26 mouse cellular contexts compared by ENCODE assay signal in genomic region chr4:90211475-90211874, GRCm38 (mm10). TPM values are rescaled to one million over a fixed set of nuclear protein-coding genes. Genes with fewer than 3 reads are reported as not detected.
DNase-seq lines count a peak whose midpoint lies in the region; ATAC-seq and TF ChIP-seq lines count a peak whose summit lies in the region.
"Had no signal": no experiment of that assay in that cellular context is flagged by ENCODE, and none has a peak within 500 bp of the region (broad histone marks: within the 10 kb centered on the region; RNA-seq: fewer than 3 reads in every experiment).

No protein-coding gene starts in this region.

- H3K9me3 ChIP-seq in forebrain, embryonic 14.5 days (replicated peaks; ENCODE audit: control insufficient read depth, low read length) = no peaks in the 10 kb centered on the region
- no peaks in the 10 kb centered on the region for H3K9me3 ChIP-seq in forebrain, embryonic 10.5 days
- no peaks in the 10 kb centered on the region for H3K9me3 ChIP-seq in midbrain, embryonic 14.5 days (ENCODE audit: control insufficient read depth, low read length)
- H3K9me3 ChIP-seq in stomach, postnatal 0 days (ENCODE audit: control insufficient read depth, low read length) = no peaks in the 10 kb centered on the region
- H3K9me3 ChIP-seq in hindbrain, postnatal 0 days (ENCODE audit: low read length) = no peaks in the 10 kb centered on the region
- H3K9me3 ChIP-seq: embryonic facial prominence, embryonic 15.5 days; heart, embryonic 13.5 days; hindbrain, embryonic 12.5 days had no signal

- H3K36me3 ChIP-seq in forebrain, embryonic 14.5 days (ENCODE audit: control insufficient read depth, insufficient read depth, low read length) = no peaks in the 10 kb centered on the region
- H3K36me3 ChIP-seq in forebrain, embryonic 10.5 days (replicated peaks) = no peaks in the 10 kb centered on the region
- H3K36me3 ChIP-seq in midbrain, embryonic 14.5 days (ENCODE audit: control insufficient read depth, insufficient read depth, low read length) = no peaks in the 10 kb centered on the region
- no peaks in the 10 kb centered on the region for H3K36me3 ChIP-seq in stomach, postnatal 0 days (ENCODE audit: control insufficient read depth, insufficient read depth, low read length)
- H3K36me3 ChIP-seq in hindbrain, postnatal 0 days (ENCODE audit: insufficient read depth, low read length) = no peaks in the 10 kb centered on the region
- H3K36me3 ChIP-seq: embryonic facial prominence, embryonic 15.5 days; heart, embryonic 13.5 days; hindbrain, embryonic 12.5 days had no signal

- H3K27me3 ChIP-seq in forebrain, embryonic 14.5 days (replicated peaks; ENCODE audit: control insufficient read depth, insufficient read depth, low read length) = no peaks in the 10 kb centered on the region
- H3K27me3 ChIP-seq in forebrain, embryonic 10.5 days (ENCODE audit: poor library complexity, severe bottlenecking) = no peaks in the 10 kb centered on the region
- H3K27me3 ChIP-seq in midbrain, embryonic 14.5 days (ENCODE audit: control insufficient read depth, insufficient read depth, low read length) = no peaks in the 10 kb centered on the region
- no peaks in the 10 kb centered on the region for H3K27me3 ChIP-seq in stomach, postnatal 0 days (ENCODE audit: control insufficient read depth, insufficient read depth, low read length)
- no peaks in the 10 kb centered on the region for H3K27me3 ChIP-seq in hindbrain, postnatal 0 days (ENCODE audit: insufficient read depth, low read length)
- H3K27me3 ChIP-seq: CH12.LX; embryonic facial prominence, embryonic 15.5 days; heart, embryonic 13.5 days; hindbrain, embryonic 12.5 days had no signal

- H3K27ac ChIP-seq in forebrain, embryonic 14.5 days (ENCODE audit: low read depth, low read length) = no peak overlapping the region
- no peak overlapping the region for H3K27ac ChIP-seq in forebrain, embryonic 10.5 days
- no peak overlapping the region for H3K27ac ChIP-seq in midbrain, embryonic 14.5 days (replicated peaks; ENCODE audit: low read depth, low read length)
- H3K27ac ChIP-seq in stomach, postnatal 0 days (replicated peaks) = no peak overlapping the region
- no peak overlapping the region for H3K27ac ChIP-seq in hindbrain, postnatal 0 days
- H3K27ac ChIP-seq: embryonic facial prominence, embryonic 15.5 days; gastrocnemius, adult 2 months; heart, embryonic 13.5 days; hindbrain, embryonic 12.5 days had no signal

- H3K4me1 ChIP-seq in forebrain, embryonic 14.5 days (ENCODE audit: control insufficient read depth, insufficient read depth, low read length) = no peaks in the 10 kb centered on the region
- peaks cover 6% of the 10 kb centered on the region for H3K4me1 ChIP-seq in forebrain, embryonic 10.5 days
- H3K4me1 ChIP-seq in midbrain, embryonic 14.5 days (ENCODE audit: control insufficient read depth, insufficient read depth, low read length) = no peaks in the 10 kb centered on the region
- no peaks in the 10 kb centered on the region for H3K4me1 ChIP-seq in stomach, postnatal 0 days (replicated peaks; ENCODE audit: control insufficient read depth, insufficient read depth)
- no peaks in the 10 kb centered on the region for H3K4me1 ChIP-seq in hindbrain, postnatal 0 days (ENCODE audit: insufficient read depth, low read length)
- H3K4me1 ChIP-seq: embryonic facial prominence, embryonic 15.5 days; heart, embryonic 13.5 days; hindbrain, embryonic 12.5 days had no signal

- DNase-seq in forebrain, embryonic 14.5 days (ENCODE audit: low spot score) = peak; percentile 55
- no peak for DNase-seq in forebrain, embryonic 10.5 days (ENCODE audit: extremely low spot score, low spot score)
- peak; percentile 12 for DNase-seq in Muller cell, postnatal 12 days (ENCODE audit: inconsistent ontology term)
- peak; percentile 7 for DNase-seq in brain, adult 2 months (ENCODE audit: low read depth, low spot score)
- DNase-seq in midbrain, embryonic 14.5 days = peak; percentile 23
- no peak for DNase-seq in stomach, postnatal 0 days (ENCODE audit: low spot score)
- no peak for DNase-seq in hindbrain, postnatal 0 days (ENCODE audit: low spot score)
- DNase-seq: adrenal gland, adult 8-10 months; adrenal gland, postnatal 36 days; cerebellum, adult 11-12 months; cerebellum, adult 9-10 months; cerebellum, postnatal 36 days; gastrocnemius, adult 2 months; gastrocnemius, postnatal 25 days; heart, postnatal 4 days had no signal

- no peak for TF ChIP-seq EP300 in stomach, postnatal 0 days (optimal IDR thresholded peaks at IDR 0.05)

- H3K4me3 ChIP-seq in forebrain, embryonic 14.5 days (ENCODE audit: low read depth, low read length) = no peak overlapping the region
- no peak overlapping the region for H3K4me3 ChIP-seq in forebrain, embryonic 10.5 days
- no peak overlapping the region for H3K4me3 ChIP-seq in midbrain, embryonic 14.5 days (replicated peaks; ENCODE audit: low read depth, low read length)
- H3K4me3 ChIP-seq in stomach, postnatal 0 days (ENCODE audit: low read depth, low read length) = no peak overlapping the region
- no peak overlapping the region for H3K4me3 ChIP-seq in hindbrain, postnatal 0 days (ENCODE audit: low read length)
- H3K4me3 ChIP-seq: embryonic facial prominence, embryonic 15.5 days; erythroblast, embryonic 14.5 days; gastrocnemius, adult 2 months; heart, embryonic 13.5 days; hindbrain, embryonic 12.5 days had no signal

- TF ChIP-seq CTCF in stomach, postnatal 0 days (IDR thresholded peaks at IDR 0.05; ENCODE audit: low read depth) = no peak
- no peak for TF ChIP-seq CTCF in hindbrain, postnatal 0 days (IDR thresholded peaks at IDR 0.05; ENCODE audit: low read depth)

- peak; percentile 58; the same call in 1 of the 2 replicates for ATAC-seq in forebrain, embryonic 14.5 days
- no peak; the same call in 1 of the 2 replicates for ATAC-seq in midbrain, embryonic 14.5 days (ENCODE audit: low FRiP score, low TSS enrichment)
- no peak for ATAC-seq in stomach, postnatal 0 days (ENCODE audit: low FRiP score, low TSS enrichment)
- no peak for ATAC-seq in hindbrain, postnatal 0 days
- ATAC-seq: hindbrain, embryonic 16.5 days had no signal

- H3K4me2 ChIP-seq in forebrain, embryonic 14.5 days (ENCODE audit: low read length) = no peak overlapping the region
- no peak overlapping the region for H3K4me2 ChIP-seq in midbrain, embryonic 14.5 days (ENCODE audit: low read length)
- no peak overlapping the region for H3K4me2 ChIP-seq in stomach, postnatal 0 days (replicated peaks; ENCODE audit: low read depth)
- H3K4me2 ChIP-seq in hindbrain, postnatal 0 days (ENCODE audit: low read depth, low read length) = no peak overlapping the region
- H3K4me2 ChIP-seq: embryonic facial prominence, embryonic 15.5 days; heart, embryonic 13.5 days; hindbrain, embryonic 12.5 days had no signal

- WGBS in forebrain, embryonic 14.5 days = 8% methylated on average over 1 of the region's 1 CpGs
- 41% methylated on average over 1 of the region's 1 CpGs for WGBS in forebrain, embryonic 10.5 days
- WGBS in midbrain, embryonic 14.5 days = 59% methylated on average over 1 of the region's 1 CpGs
- 56% methylated on average over 1 of the region's 1 CpGs for WGBS in stomach, postnatal 0 days
- WGBS in hindbrain, postnatal 0 days = 36% methylated on average over 1 of the region's 1 CpGs

- no peak overlapping the region for H3K9ac ChIP-seq in forebrain, embryonic 14.5 days (ENCODE audit: low read length)
- no peak overlapping the region for H3K9ac ChIP-seq in midbrain, embryonic 14.5 days (replicated peaks; ENCODE audit: low read length)
- H3K9ac ChIP-seq in stomach, postnatal 0 days (ENCODE audit: low read length) = no peak overlapping the region
- no peak overlapping the region for H3K9ac ChIP-seq in hindbrain, postnatal 0 days (replicated peaks; ENCODE audit: low read length)
- H3K9ac ChIP-seq: embryonic facial prominence, embryonic 15.5 days; heart, embryonic 13.5 days; hindbrain, embryonic 12.5 days had no signal

RNA-seq across cellular contexts. Expression of gene Zfp352, which starts 7.1 kb away (rescaled TPM):
- not detected in 2 replicates for polyA plus RNA-seq in forebrain, embryonic 14.5 days (2014; fragmentation: Nextera tagmentation; extraction: Ambion mirVana)
- not detected in 2 replicates for polyA plus RNA-seq in forebrain, embryonic 10.5 days (2016; fragmentation: Nextera tagmentation; extraction: Ambion mirVana)
- not detected in 2 replicates for polyA plus RNA-seq in midbrain, embryonic 14.5 days (2014; fragmentation: Nextera tagmentation; extraction: Ambion mirVana)
- 0.05 TPM in 1 of 2 replicates, not detected in the other for polyA plus RNA-seq in stomach, postnatal 0 days (2015; fragmentation: Nextera tagmentation; extraction: Ambion mirVana)
- total RNA-seq in hindbrain, postnatal 0 days (2014; rRNA removed) = not detected in 2 replicates
- polyA plus RNA-seq in hindbrain, postnatal 0 days (2015; fragmentation: Nextera tagmentation; extraction: Ambion mirVana) = not detected in 2 replicates
- total RNA-seq: adrenal gland, adult 8-10 months; adrenal gland, postnatal 36 days; CH12.LX; gastrocnemius, adult 2 months; gastrocnemius, postnatal 25 days; granulocyte monocyte progenitor cell, adult 5-6 weeks; heart, postnatal 4 days had no signal
- polyA plus RNA-seq: embryonic facial prominence, embryonic 11.5 days; embryonic facial prominence, embryonic 15.5 days; erythroblast, embryonic 14.5 days; forebrain, embryonic 11.5 days; heart, embryonic 13.5 days; heart, postnatal 0 days; hindbrain, embryonic 12.5 days; hindbrain, embryonic 16.5 days; intestine, embryonic 14.5 days had no signal

Comparison
In these comparisons a context has a peak if more than half of its experiments do, and no peak if none do; other contexts are left out.
1. DNase-seq: peak in forebrain, embryonic 14.5 days (single experiment), Muller cell, postnatal 12 days (single experiment), brain, adult 2 months (single experiment) and midbrain, embryonic 14.5 days (single experiment); none in forebrain, embryonic 10.5 days (single experiment), stomach, postnatal 0 days (single experiment) and hindbrain, postnatal 0 days (single experiment).